Comparison of ENCODE assay signal across 8 mouse cellular contexts in the genomic region with DNA sequence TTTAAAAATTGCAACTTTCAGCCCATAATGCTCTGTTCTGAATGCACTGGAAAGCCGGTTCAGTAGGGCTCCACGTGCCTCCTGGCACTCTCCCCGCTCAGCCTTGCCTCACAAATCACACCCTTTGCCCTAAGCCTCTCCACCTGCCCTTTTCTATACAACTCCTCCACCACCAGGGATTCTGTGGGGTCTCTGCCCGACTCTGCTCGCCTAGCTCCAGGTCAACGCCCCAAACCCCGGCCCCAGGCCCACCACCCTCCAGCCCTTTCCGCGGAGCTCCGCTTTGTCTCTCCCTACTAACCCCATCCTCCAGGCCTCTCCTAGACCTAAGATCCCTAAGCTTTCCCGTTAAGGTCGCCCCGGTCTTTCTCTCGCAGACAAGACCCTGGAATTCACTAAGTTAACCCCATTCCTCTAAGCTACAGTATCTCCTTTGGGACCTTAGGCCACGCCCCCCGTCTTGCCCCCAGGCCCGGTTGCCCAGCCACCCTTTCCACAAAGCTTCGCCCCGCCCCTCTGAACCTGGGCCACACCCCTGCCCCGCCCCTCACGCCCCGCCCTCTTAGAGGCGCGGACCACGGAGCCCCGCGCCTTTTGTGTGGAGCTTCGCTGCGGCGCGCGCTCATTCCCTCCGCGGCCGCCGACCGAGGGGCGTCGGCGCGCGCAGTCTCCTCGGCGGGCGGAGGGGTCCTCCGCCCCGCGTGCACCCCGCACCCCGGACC. TPM values are rescaled to one million over a fixed set of nuclear protein-coding genes. Genes with fewer than 3 reads are reported as not detected.
DNase-seq lines count a peak whose midpoint lies in the region; ATAC-seq and TF ChIP-seq lines count a peak whose summit lies in the region.

A gene (plus strand): TSS at position 601 of the 722 bp plus-strand sequence.

- peak within 1 kb of the TSS; percentile 90 for H3K4me3 ChIP-seq in forebrain, embryonic 16.5 days (replicated peaks; ENCODE audit: low read length)
- H3K4me3 ChIP-seq in thymus, adult 2 months (ENCODE audit: control insufficient read depth, insufficient read depth, low read length): peak within 1 kb of the TSS; percentile 67

- H3K9me3 ChIP-seq in forebrain, embryonic 16.5 days (ENCODE audit: control insufficient read depth, low read length): no peaks in the 10 kb centered on the region

- WGBS in forebrain, embryonic 16.5 days: under 1% methylated on average over 46 of the region's 50 CpGs
- WGBS in thymus, adult 2 months: 5% methylated on average over 49 of the region's 50 CpGs

- peak within 1 kb of the TSS; percentile 99 for H3K9ac ChIP-seq in forebrain, embryonic 16.5 days (replicated peaks; ENCODE audit: low read depth, low read length)

- no peak for TF ChIP-seq CTCF in thymus, adult 2 months (IDR thresholded peaks at IDR 0.05; ENCODE audit: borderline replicate concordance, control insufficient read depth, extremely low read depth, insufficient read depth, low read length, poor library complexity)

- peak within 1 kb of the TSS; percentile 88 for H3K4me2 ChIP-seq in forebrain, embryonic 16.5 days (ENCODE audit: low read length)

- peak within 1 kb of the TSS; percentile 94 for H3K27ac ChIP-seq in forebrain, embryonic 16.5 days (ENCODE audit: low read length)
- no peak within 1 kb of the TSS for H3K27ac ChIP-seq in thymus, adult 2 months (ENCODE audit: control insufficient read depth, insufficient read depth, low read length)

- peak; percentile 89 for DNase-seq in ES-CJ7 (ENCODE audit: low read depth, low spot score)
- DNase-seq in cerebellum, adult 18-20 months: peak; percentile 87
- DNase-seq in heart, postnatal 25 days (ENCODE audit: low spot score): peak; percentile 59
- DNase-seq in layer of hippocampus, adult 11-12 months (ENCODE audit: low spot score): peak; percentile 80
- DNase-seq in lung, adult 18-20 months: peak; percentile 51 to 71
- peak; percentile 86 for DNase-seq in thymus, adult 2 months

- peak; percentile 88 for ATAC-seq in forebrain, embryonic 16.5 days
- ATAC-seq in neutrophil, adult 5-6 weeks (ENCODE audit: extremely low read depth, insufficient number of reproducible peaks, low FRiP score, poor library complexity, severe bottlenecking): no peak

- TF ChIP-seq POLR2A in thymus, adult 2 months (IDR thresholded peaks at IDR 0.05; ENCODE audit: control insufficient read depth, extremely low read depth, insufficient read depth, low read length, poor library complexity): 0 out of 2 replicates have a peak, but pooled peaks have one; percentile 33

- intact Hi-C loops in heart, postnatal 25 days (cut with DNase I): loop anchor here (10.0 kb wide), 1 partner anchor 341 kb away; a partner anchor contains a TSS

- peaks cover 34% of the 10 kb centered on the region for H3K4me1 ChIP-seq in forebrain, embryonic 16.5 days (replicated peaks; ENCODE audit: control insufficient read depth, insufficient read depth, low read length)
- peaks cover 5% of the 10 kb centered on the region; the same call in 1 of the 2 replicates for H3K4me1 ChIP-seq in thymus, adult 2 months (replicated peaks; ENCODE audit: control insufficient read depth, insufficient read depth, low read length)

- H3K27me3 ChIP-seq in forebrain, embryonic 16.5 days (replicated peaks; ENCODE audit: control insufficient read depth, insufficient read depth, low read length): no peaks in the 10 kb centered on the region
- peaks cover 10% of the 10 kb centered on the region; the same call in 1 of the 2 replicates for H3K27me3 ChIP-seq in thymus, adult 2 months (ENCODE audit: control insufficient read depth, insufficient read depth, low read length)

- no peaks in the 10 kb centered on the region for H3K36me3 ChIP-seq in forebrain, embryonic 16.5 days (ENCODE audit: control insufficient read depth, insufficient read depth)
- H3K36me3 ChIP-seq in thymus, adult 2 months (ENCODE audit: control insufficient read depth, insufficient read depth, low read length): no peaks in the 10 kb centered on the region

RNA-seq across cellular contexts. Expression of the gene that starts here (rescaled TPM):
- polyA plus RNA-seq in forebrain, embryonic 16.5 days (2015; fragmentation: Nextera tagmentation; extraction: Ambion mirVana): 196 and 218 TPM in 2 replicates
- 10 to 100 TPM; 50.8 to 51.7 TPM for total RNA-seq in heart, postnatal 25 days (2021)
- 294 and 338 TPM in 2 replicates for total RNA-seq in neutrophil, adult 5-6 weeks (2017)
- polyA plus RNA-seq in thymus, adult 2 months (2012; rRNA removed): 147 and 172 TPM in 2 replicates
